Mouse (Mus musculus) spleen, adult 18-20 months (tissue): Measurements from ENCODE around the gene 1700016D06Rik.

ENCODE experiments used
- DNase-seq, 2 experiments: peaks; one replicate each; pipeline ENCODE4 v3.0.0; 2022; ENCODE audit warnings: mixed read lengths in 2 of 2

The 1700016D06Rik gene

GRCm38 (mm10) chr8:11634331-11635011 lies 66.4 kb downstream of the 1700016D06Rik start:
- DNase-seq, result peak in 1 of 2 experiments; percentile 7

- no peak for DNase-seq
Measured at GRCm38 (mm10) chr8:11633414-11633813, 67.4 kb downstream of the 1700016D06Rik start.

GRCm38 (mm10) chr8:11632406-11632805 lies 68.5 kb downstream of the 1700016D06Rik start:
- no peak for DNase-seq

- DNase-seq, result no peak
Measured at GRCm38 (mm10) chr8:11629206-11629605, 71.7 kb downstream of the 1700016D06Rik start.

GRCm38 (mm10) chr8:11628506-11629132 lies 72.2 kb downstream of the 1700016D06Rik start:
- no peak for DNase-seq

- DNase-seq, result no peak
Measured at GRCm38 (mm10) chr8:11627717-11628116, 73.1 kb downstream of the 1700016D06Rik start.

GRCm38 (mm10) chr8:11625084-11625483 lies 75.8 kb downstream of the 1700016D06Rik start:
- no peak for DNase-seq

GRCm38 (mm10) chr8:11619091-11619490 lies 81.8 kb downstream of the 1700016D06Rik start:
- no peak for DNase-seq

GRCm38 (mm10) chr8:11618063-11618462 lies 82.8 kb downstream of the 1700016D06Rik start:
- DNase-seq, result no peak

- DNase-seq, result peak in 1 of 2 experiments; percentile 60
Measured at GRCm38 (mm10) chr8:11616294-11616693, 84.6 kb downstream of the 1700016D06Rik start.

- DNase-seq, result no peak
Measured at GRCm38 (mm10) chr8:11614126-11614835, 86.6 kb downstream of the 1700016D06Rik start.

GRCm38 (mm10) chr8:11608848-11609247 lies 92.0 kb downstream of the 1700016D06Rik start:
- DNase-seq, result no peak
